Comparison of ENCODE assay signal across 11 mouse cellular contexts in genomic region chr15:80742991-80743474, GRCm38 (mm10). TPM values are rescaled to one million over a fixed set of nuclear protein-coding genes. Genes with fewer than 3 reads are reported as not detected.
DNase-seq lines count a peak whose midpoint lies in the region; ATAC-seq and TF ChIP-seq lines count a peak whose summit lies in the region.
"Had no signal": no experiment of that assay in that cellular context is flagged by ENCODE, and none has a peak within 500 bp of the region (broad histone marks: within the 10 kb centered on the region; RNA-seq: fewer than 3 reads in every experiment).

No protein-coding gene starts in this region.

- H3K9me3 ChIP-seq in CH12.LX (replicated peaks; ENCODE audit: low read length), result no peaks in the 10 kb centered on the region
- no peaks in the 10 kb centered on the region for H3K9me3 ChIP-seq in hindbrain, embryonic 14.5 days (ENCODE audit: control insufficient read depth, low read length)
- H3K9me3 ChIP-seq: midbrain, embryonic 13.5 days had no signal

- no peak for TF ChIP-seq RAD21 in CH12.LX (IDR thresholded peaks at IDR 0.05; ENCODE audit: low read depth, low read length)

- peaks cover 20 to 67% of the 10 kb centered on the region in 2 experiments for H3K4me1 ChIP-seq in CH12.LX (ENCODE audit: control insufficient read depth in 1 of 2, insufficient read depth in 2 of 2)
- H3K4me1 ChIP-seq in hindbrain, embryonic 14.5 days (replicated peaks; ENCODE audit: control insufficient read depth, insufficient read depth, low read length), result no peaks in the 10 kb centered on the region
- peaks cover 6% of the 10 kb centered on the region; the same call in 1 of the 2 replicates for H3K4me1 ChIP-seq in cerebellum, adult 2 months (ENCODE audit: control insufficient read depth, insufficient read depth, low read length)
- H3K4me1 ChIP-seq: midbrain, embryonic 13.5 days had no signal

- H3K36me3 ChIP-seq in CH12.LX (replicated peaks in 1 of 2; ENCODE audit: control insufficient read depth in 1 of 2, insufficient read depth in 1 of 2, low read length in 1 of 2), result peaks cover 0 to 7% of the 10 kb centered on the region in 2 experiments
- no peaks in the 10 kb centered on the region for H3K36me3 ChIP-seq in hindbrain, embryonic 14.5 days (replicated peaks; ENCODE audit: control insufficient read depth, insufficient read depth)
- H3K36me3 ChIP-seq: midbrain, embryonic 13.5 days had no signal

- WGBS in hindbrain, embryonic 14.5 days, result 93% methylated on average over 3 of the region's 3 CpGs
- WGBS in cerebellum, adult 2 months, result 96% methylated on average over 3 of the region's 3 CpGs

- peak overlapping the region; percentile 78 for H3K9ac ChIP-seq in CH12.LX (ENCODE audit: insufficient read depth, low read depth)
- no peak overlapping the region for H3K9ac ChIP-seq in hindbrain, embryonic 14.5 days
- H3K9ac ChIP-seq: midbrain, embryonic 13.5 days had no signal

- H3K4me2 ChIP-seq in CH12.LX (ENCODE audit: insufficient read depth, low read depth, poor library complexity, severe bottlenecking), result peak overlapping the region; percentile 16; the same call in 1 of the 2 replicates
- H3K4me2 ChIP-seq in hindbrain, embryonic 14.5 days (replicated peaks), result no peak overlapping the region
- H3K4me2 ChIP-seq: midbrain, embryonic 13.5 days had no signal

- TF ChIP-seq CTCF in CH12.LX (conservative IDR thresholded peaks at IDR 0.05 in 1 of 2, IDR thresholded peaks at IDR 0.05 in 1 of 2; ENCODE audit: low read depth in 2 of 2, low read length in 2 of 2), result no peak
- no peak for TF ChIP-seq CTCF in cerebellum, adult 2 months (IDR thresholded peaks at IDR 0.05; ENCODE audit: borderline replicate concordance, insufficient read depth, low read depth, low read length)

- H3K27ac ChIP-seq in CH12.LX (ENCODE audit: insufficient read depth, low read depth), result peak overlapping the region; percentile 63
- no peak overlapping the region for H3K27ac ChIP-seq in hindbrain, embryonic 14.5 days
- no peak overlapping the region for H3K27ac ChIP-seq in cerebellum, adult 2 months (ENCODE audit: insufficient read depth, low read length)
- H3K27ac ChIP-seq: hindbrain, postnatal 0 days; midbrain, embryonic 13.5 days had no signal

- H3K79me2 ChIP-seq in CH12.LX (replicated peaks; ENCODE audit: control insufficient read depth, extremely low read depth, insufficient read depth, poor library complexity, severe bottlenecking), result peaks cover 31% of the 10 kb centered on the region

- dilution Hi-C loops in CH12.LX (cut with MboI; ENCODE audit: extremely low pct_ligation_motif_present, extremely low pct_unique_long_range_greater_than_20kb, low sequenced_read_pairs), result no loop called here

- TF ChIP-seq EP300 in CH12.LX (IDR thresholded peaks at IDR 0.05; ENCODE audit: low read length), result no peak

- DNase-seq in B cell, adult 2 months, result peak; percentile 23 to 48
- DNase-seq in CH12.LX (ENCODE audit: extremely low read depth), result no peak
- peak; percentile 87 for DNase-seq in fat pad, adult 2 months (ENCODE audit: extremely low read depth, low read depth, low spot score)
- DNase-seq in hindbrain, embryonic 14.5 days (ENCODE audit: low spot score), result no peak
- no peak for DNase-seq in cerebellum, adult 2 months
- no peak for DNase-seq in right cerebral cortex, adult 2 months (ENCODE audit: low spot score in 2 of 2)
- DNase-seq in right cerebral cortex, postnatal 36 days (ENCODE audit: low spot score in 2 of 2), result no peak
- DNase-seq: left cerebral cortex, postnatal 4 days had no signal

- no peak overlapping the region for H3K4me3 ChIP-seq in CH12.LX (replicated peaks in 1 of 3; ENCODE audit: low read depth in 2 of 3, low read length in 2 of 3, poor library complexity in 1 of 3)
- H3K4me3 ChIP-seq in hindbrain, embryonic 14.5 days (replicated peaks; ENCODE audit: low read length), result no peak overlapping the region
- no peak overlapping the region for H3K4me3 ChIP-seq in cerebellum, adult 2 months (replicated peaks; ENCODE audit: insufficient read depth, low read depth, low read length)
- H3K4me3 ChIP-seq: midbrain, embryonic 13.5 days had no signal

- TF ChIP-seq POLR2A in CH12.LX (IDR thresholded peaks at IDR 0.05; ENCODE audit: low read depth, low read length), result no peak
- no peak for TF ChIP-seq POLR2A in cerebellum, adult 2 months (IDR thresholded peaks at IDR 0.05; ENCODE audit: borderline replicate concordance, insufficient read depth, low read length)

- in situ Hi-C loops in CH12.LX (cut with MboI; ENCODE audit: low pct_ligation_motif_present, low pct_unique_long_range_greater_than_20kb, low sequenced_read_pairs), result loop anchor here (5.0 kb wide), 1 partner anchor 34 kb away; no protein-coding TSS in a partner anchor

- H3K27me3 ChIP-seq in CH12.LX (replicated peaks), result no peaks in the 10 kb centered on the region
- H3K27me3 ChIP-seq in hindbrain, embryonic 14.5 days (ENCODE audit: control insufficient read depth, insufficient read depth, low read length), result no peaks in the 10 kb centered on the region
- no peaks in the 10 kb centered on the region for H3K27me3 ChIP-seq in cerebellum, adult 2 months (ENCODE audit: control insufficient read depth, insufficient read depth, low read length)
- H3K27me3 ChIP-seq: midbrain, embryonic 13.5 days had no signal

- peak; percentile 87 for ATAC-seq in megakaryocyte, adult 5-6 weeks (ENCODE audit: poor library complexity, severe bottlenecking)
- no peak for ATAC-seq in hindbrain, embryonic 14.5 days (ENCODE audit: low FRiP score)
- ATAC-seq: hindbrain, postnatal 0 days; midbrain, embryonic 13.5 days had no signal

TF ChIP-seq in CH12.LX, 34 proteins besides CTCF, POLR2A, EP300 and RAD21:
- TF ChIP-seq RCOR1 (conservative IDR thresholded peaks at IDR 0.05; ENCODE audit: low read depth, low read length) (no peak), MAFK (IDR thresholded peaks at IDR 0.05; ENCODE audit: insufficient replicate concordance, low read length) (peak; percentile 27; the same call in 1 of the 2 replicates), TCF12 (IDR thresholded peaks at IDR 0.05; ENCODE audit: low read depth, low read length) (no peak), BHLHE40 (IDR thresholded peaks at IDR 0.05; ENCODE audit: low read depth, low read length) (0 out of 2 replicates have a peak, but pooled peaks have one; percentile 8)

RNA-seq across cellular contexts. Expression of gene Tnrc6b, which starts 31.9 kb away (rescaled TPM):
- 16.1 and 16.2 TPM in 2 replicates for total RNA-seq in CH12.LX (2012; rRNA removed)
- total RNA-seq in CH12.LX (2014; rRNA removed), result 5.1 and 6.0 TPM in 2 replicates
- polyA plus RNA-seq in CH12.LX (2012; ENCODE audit: insufficient read length, low read depth), result 15.0 and 17.1 TPM in 2 replicates
- 41.6 and 54.7 TPM in 2 replicates for total RNA-seq in megakaryocyte, adult 5-6 weeks (2015)
- 32.1 and 40.2 TPM in 2 replicates for total RNA-seq in megakaryocyte, adult 5-6 weeks (2017)
- 19.0 and 27.9 TPM in 2 replicates for polyA plus RNA-seq in hindbrain, embryonic 14.5 days (2014; fragmentation: Nextera tagmentation; extraction: Ambion mirVana)
- polyA plus RNA-seq in cerebellum, adult 2 months (2012; rRNA removed), result 32.5 and 36.3 TPM in 2 replicates

Comparison
In these comparisons a context has a peak if more than half of its experiments do, and no peak if none do; other contexts are left out.
1. DNase-seq: peak in B cell, adult 2 months (2 of 2) and fat pad, adult 2 months (single experiment); none in CH12.LX (single experiment), hindbrain, embryonic 14.5 days (single experiment), cerebellum, adult 2 months (0 of 2), right cerebral cortex, adult 2 months (0 of 2) and right cerebral cortex, postnatal 36 days (0 of 2).